Mouse (Mus musculus) midbrain, embryonic 10.5 days (tissue): ENCODE results near the gene Avil. TPM values are rescaled to one million over a fixed set of nuclear protein-coding genes. Genes with fewer than 3 reads are reported as not detected.

Experiments used
- DNase-seq: peaks from one replicate; pipeline ENCODE4 v3.0.0-alpha.2; 2017; ENCODE audit warnings: low spot score
- H3K27ac ChIP-seq: fragments of 300-500 bp; sonication (generic); replicated peaks from 2 replicates; pipeline ENCODE4 v1.5.1; 2016; ENCODE audit warnings: mild to moderate bottlenecking
- H3K27me3 ChIP-seq: fragments of 300-500 bp; sonication (generic); 2 replicates; pipeline ENCODE4 v1.6.1; 2016; ENCODE audit warnings: low read depth, mild to moderate bottlenecking; ENCODE audit not compliant: poor library complexity, severe bottlenecking
- H3K36me3 ChIP-seq: fragments of 300-500 bp; sonication (generic); 2 replicates; pipeline ENCODE4 v1.6.1; 2016; ENCODE audit warnings: mild to moderate bottlenecking, moderate library complexity
- H3K4me1 ChIP-seq: fragments of 300-500 bp; sonication (generic); 2 replicates; pipeline ENCODE4 v1.6.1; 2016
- H3K4me3 ChIP-seq: fragments of 300-500 bp; sonication (generic); 2 replicates; pipeline ENCODE4 v1.5.1; 2016; ENCODE audit warnings: mild to moderate bottlenecking, moderate library complexity
- H3K9me3 ChIP-seq: fragments of 300-500 bp; sonication (generic); replicated peaks from 2 replicates; pipeline ENCODE4 v1.6.1; 2016; ENCODE audit warnings: mild to moderate bottlenecking
- WGBS: fragments of 180-500 bp; shearing (Covaris S2); methylation state at CpG from one replicate; pipeline ENCODE4 v1.1.7; 2016; 5-methylcytosine and 5-hydroxymethylcytosine counted together
- polyA plus RNA-seq: library from polyadenylated mRNA; unstranded; fragments of >200 nt; fragmentation: Nextera tagmentation; extraction: Ambion mirVana; gene quantifications from 2 replicates; pipeline ENCODE4 v1.2.1, GENCODE M21; 2016

The Avil gene
- polyA plus RNA-seq, 1 experiment from 2014 or later = 0.36 TPM

GRCm38 (mm10) chr10:127042468-127043115 lies 42.1 kb downstream of the Avil start:
- DNase-seq = no peak
- H3K36me3 ChIP-seq = peaks cover 29% of the 10 kb centered on the region
- H3K27me3 ChIP-seq = peaks cover 28% of the 10 kb centered on the region
- 22% methylated on average over 5 of the region's 5 CpGs for WGBS
- no peaks in the 10 kb centered on the region for H3K9me3 ChIP-seq
- peak overlapping the region; percentile 89 for H3K27ac ChIP-seq
- peak overlapping the region; percentile 77 for H3K4me3 ChIP-seq
- peaks cover 32% of the 10 kb centered on the region for H3K4me1 ChIP-seq

GRCm38 (mm10) chr10:127043187-127043586 lies 42.7 kb downstream of the Avil start:
- Histone ChIP-seq H3K4me1 (peaks cover 30% of the 10 kb centered on the region), H3K27ac (no peak overlapping the region), H3K4me3 (peak overlapping the region; percentile 77; the same call in 1 of the 2 replicates), H3K36me3 (peaks cover 29% of the 10 kb centered on the region), H3K27me3 (peaks cover 34% of the 10 kb centered on the region), H3K9me3 (no peaks in the 10 kb centered on the region)
- 60% methylated on average over 6 of the region's 6 CpGs for WGBS
- DNase-seq = no peak

DNA sequence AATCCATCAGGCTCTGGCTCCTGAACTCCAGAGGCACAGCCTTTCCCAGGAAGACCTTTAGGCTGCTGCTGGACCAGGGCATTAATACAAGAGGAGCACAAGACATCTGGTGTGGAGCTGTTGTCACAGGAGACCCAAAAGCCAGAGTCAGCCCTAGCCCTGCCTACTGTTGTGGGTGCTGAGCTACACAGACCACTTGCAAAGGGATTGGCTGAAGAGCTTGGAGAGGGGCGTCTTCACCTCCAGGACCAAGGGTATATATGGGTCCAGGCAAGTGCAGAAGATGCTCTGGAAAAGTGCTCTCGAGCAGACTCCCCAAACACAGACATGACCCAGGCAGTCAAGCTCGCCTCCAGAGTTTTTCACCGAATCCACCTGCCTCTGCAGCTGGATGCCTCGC lies 47.4 kb downstream of the Avil start, which contains the start of gene Cyp27b1:
Cyp27b1 (plus strand) TSS at position 297 of the 400 bp plus-strand sequence.
- 25% methylated on average over 5 of the region's 5 CpGs for WGBS
- Histone ChIP-seq H3K4me1 (peaks cover 25% of the 10 kb centered on the region), H3K36me3 (peaks cover 29% of the 10 kb centered on the region), H3K27ac (no peak within 1 kb of the TSS), H3K4me3 (peak within 1 kb of the TSS; percentile 34), H3K9me3 (no peaks in the 10 kb centered on the region), H3K27me3 (peaks cover 60% of the 10 kb centered on the region)
- DNase-seq = no peak

- Histone ChIP-seq H3K4me1 (peaks cover 18% of the 10 kb centered on the region), H3K4me3 (peak overlapping the region; percentile 34), H3K27ac (no peak overlapping the region), H3K27me3 (peaks cover 60% of the 10 kb centered on the region), H3K36me3 (peaks cover 26% of the 10 kb centered on the region), H3K9me3 (no peaks in the 10 kb centered on the region)
- 6% methylated on average over 35 of the region's 35 CpGs for WGBS
- peak; percentile 30 for DNase-seq
Observed at GRCm38 (mm10) chr10:127048608-127049394, 48.3 kb downstream of the Avil start.

DNA sequence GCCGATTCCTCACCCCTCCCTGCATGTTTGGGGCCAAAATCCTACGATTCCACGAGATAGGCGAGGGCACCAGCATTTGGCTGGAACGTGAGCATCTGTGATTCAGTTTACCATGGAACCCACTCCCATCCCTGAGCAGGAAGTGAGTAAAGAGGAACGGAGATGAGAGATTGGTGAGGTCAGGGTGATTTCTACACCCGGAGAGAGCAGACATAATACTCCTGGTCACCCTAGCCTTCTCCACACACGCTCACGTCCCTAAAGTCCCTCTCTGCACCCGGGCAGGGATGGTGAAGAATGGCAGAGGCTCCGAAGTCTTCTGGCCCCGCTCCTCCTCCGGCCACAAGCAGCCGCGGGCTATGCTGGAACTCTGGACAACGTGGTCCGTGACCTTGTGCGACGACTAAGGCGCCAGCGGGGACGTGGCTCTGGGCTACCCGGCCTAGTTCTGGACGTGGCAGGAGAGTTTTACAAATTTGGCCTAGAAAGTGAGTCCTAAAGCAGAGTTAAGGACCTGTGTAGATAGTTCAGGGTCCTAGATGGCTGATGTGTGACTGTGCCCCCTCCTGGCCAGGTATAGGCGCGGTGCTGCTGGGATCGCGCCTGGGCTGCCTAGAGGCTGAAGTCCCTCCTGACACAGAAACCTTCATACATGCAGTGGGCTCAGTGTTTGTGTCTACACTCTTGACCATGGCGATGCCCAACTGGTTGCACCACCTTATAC lies 49.0 kb downstream of the Avil start:
- peaks cover 18% of the 10 kb centered on the region for H3K4me1 ChIP-seq
- peak overlapping the region; percentile 34 for H3K4me3 ChIP-seq
- no peak overlapping the region for H3K27ac ChIP-seq
- DNase-seq = peak; percentile 37
- H3K27me3 ChIP-seq = peaks cover 60% of the 10 kb centered on the region
- WGBS = 3% methylated on average over 29 of the region's 29 CpGs
- H3K9me3 ChIP-seq = no peaks in the 10 kb centered on the region
- peaks cover 27% of the 10 kb centered on the region for H3K36me3 ChIP-seq

DNA sequence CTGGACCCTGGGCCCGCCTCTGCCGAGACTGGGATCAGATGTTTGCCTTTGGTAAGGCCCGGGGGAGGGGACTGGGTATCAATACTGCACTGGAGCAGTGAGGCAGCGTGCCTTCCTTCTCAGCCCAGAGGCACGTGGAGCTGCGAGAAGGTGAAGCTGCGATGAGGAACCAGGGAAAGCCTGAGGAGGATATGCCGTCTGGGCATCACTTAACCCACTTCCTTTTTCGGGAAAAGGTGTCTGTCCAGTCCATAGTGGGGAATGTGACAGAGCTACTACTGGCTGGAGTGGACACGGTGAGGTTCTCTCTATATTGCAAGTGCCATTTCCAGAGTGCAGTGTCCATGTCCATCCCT lies 49.6 kb downstream of the Avil start:
- H3K36me3 ChIP-seq = peaks cover 27% of the 10 kb centered on the region
- no peak for DNase-seq
- H3K4me1 ChIP-seq = peaks cover 18% of the 10 kb centered on the region
- peak overlapping the region; percentile 34; the same call in 1 of the 2 replicates for H3K4me3 ChIP-seq
- H3K27ac ChIP-seq = no peak overlapping the region
- 17% methylated on average over 10 of the region's 10 CpGs for WGBS
- H3K27me3 ChIP-seq = peaks cover 60% of the 10 kb centered on the region
- H3K9me3 ChIP-seq = no peaks in the 10 kb centered on the region

GRCm38 (mm10) chr10:127054646-127055045 lies 54.1 kb downstream of the Avil start:
- Histone ChIP-seq H3K9me3 (no peaks in the 10 kb centered on the region), H3K27ac (no peak overlapping the region), H3K4me3 (no peak overlapping the region), H3K4me1 (peaks cover 31% of the 10 kb centered on the region), H3K27me3 (peaks cover 48% of the 10 kb centered on the region), H3K36me3 (peaks cover 45% of the 10 kb centered on the region)
- DNase-seq = no peak
- WGBS = 75% methylated on average over 4 of the region's 4 CpGs

DNA sequence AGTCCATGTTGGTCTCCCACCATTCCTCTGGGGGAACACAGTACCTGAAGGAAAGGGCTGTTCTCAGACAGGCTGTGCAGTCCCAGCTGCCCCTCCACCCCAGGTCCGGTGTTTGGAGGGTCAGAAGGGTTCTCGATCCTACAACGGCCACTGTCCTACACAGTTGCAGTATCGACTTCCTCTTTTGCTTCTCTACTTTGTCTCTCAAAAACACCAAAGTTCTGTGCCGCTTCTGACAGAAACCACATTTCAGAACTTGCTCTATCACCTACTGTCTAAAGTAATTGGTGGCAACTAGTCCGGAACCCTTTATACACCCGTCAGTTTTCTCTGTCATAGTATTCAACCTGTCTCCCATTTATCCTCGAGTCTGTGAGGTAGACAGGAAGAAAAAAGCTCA lies 54.9 kb downstream of the Avil start:
- H3K9me3 ChIP-seq = no peaks in the 10 kb centered on the region
- H3K36me3 ChIP-seq = peaks cover 45% of the 10 kb centered on the region
- WGBS = 94% methylated on average over 8 of the region's 8 CpGs
- no peak overlapping the region for H3K4me3 ChIP-seq
- DNase-seq = no peak
- peaks cover 43% of the 10 kb centered on the region for H3K27me3 ChIP-seq
- H3K4me1 ChIP-seq = peaks cover 35% of the 10 kb centered on the region
- H3K27ac ChIP-seq = no peak overlapping the region

GRCm38 (mm10) chr10:127056490-127056889 lies 56.0 kb downstream of the Avil start:
- Histone ChIP-seq H3K4me3 (no peak overlapping the region), H3K9me3 (no peaks in the 10 kb centered on the region), H3K36me3 (peaks cover 45% of the 10 kb centered on the region), H3K27ac (no peak overlapping the region), H3K4me1 (peaks cover 46% of the 10 kb centered on the region), H3K27me3 (peaks cover 43% of the 10 kb centered on the region)
- 90% methylated on average over 20 of the region's 20 CpGs for WGBS
- DNase-seq = no peak

DNA sequence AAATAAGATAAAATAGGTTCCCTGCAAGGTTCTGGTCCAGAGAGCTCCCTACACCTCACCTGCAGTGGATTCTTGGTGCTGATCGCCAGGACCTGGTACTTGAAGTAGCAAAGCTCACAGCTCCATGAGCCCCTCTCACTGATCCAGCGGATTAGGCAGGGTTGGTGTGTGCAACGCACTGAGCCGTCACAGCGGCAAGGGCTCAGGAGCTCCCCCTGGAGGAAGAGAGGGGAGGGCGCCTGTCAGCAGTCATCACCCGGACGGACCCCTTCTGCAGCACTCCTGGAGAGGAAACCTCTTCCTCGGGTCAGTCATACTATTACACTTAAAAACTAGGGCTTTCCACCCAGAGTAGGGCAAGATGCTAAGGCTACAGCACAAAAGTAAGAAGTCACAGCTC lies 57.7 kb downstream of the Avil start:
- no peaks in the 10 kb centered on the region for H3K9me3 ChIP-seq
- peaks cover 55% of the 10 kb centered on the region for H3K4me1 ChIP-seq
- H3K27ac ChIP-seq = peak overlapping the region; percentile 97; the same call in 1 of the 2 replicates
- H3K4me3 ChIP-seq = peak overlapping the region; percentile 99
- H3K27me3 ChIP-seq = peaks cover 36% of the 10 kb centered on the region
- WGBS = under 1% methylated on average over 9 of the region's 9 CpGs
- peaks cover 45% of the 10 kb centered on the region for H3K36me3 ChIP-seq
- DNase-seq = peak; percentile 89

DNA sequence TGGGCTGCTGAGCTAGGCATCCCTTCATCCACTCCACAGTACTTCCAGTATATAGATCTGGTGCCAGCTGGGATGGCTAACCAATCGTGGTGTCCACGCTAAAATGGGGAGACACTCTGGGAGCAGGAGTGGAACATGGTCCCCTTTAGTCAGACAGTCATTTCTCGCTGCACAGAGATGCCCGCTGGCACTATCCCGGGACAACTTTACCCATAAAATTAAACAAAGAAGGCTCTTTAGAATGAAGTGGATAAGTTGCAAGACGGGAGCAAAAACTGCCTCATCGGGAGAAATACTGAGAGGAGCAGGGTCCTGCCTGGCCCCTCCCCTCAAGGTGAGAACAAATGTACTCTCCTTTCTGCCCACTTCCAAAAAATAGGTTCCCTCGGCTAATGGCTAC lies 58.2 kb downstream of the Avil start:
- peaks cover 36% of the 10 kb centered on the region for H3K27me3 ChIP-seq
- H3K27ac ChIP-seq = peak overlapping the region; percentile 97
- H3K9me3 ChIP-seq = no peaks in the 10 kb centered on the region
- H3K36me3 ChIP-seq = peaks cover 42% of the 10 kb centered on the region
- WGBS = 8% methylated on average over 8 of the region's 8 CpGs
- peak overlapping the region; percentile 99 for H3K4me3 ChIP-seq
- no peak for DNase-seq
- peaks cover 55% of the 10 kb centered on the region for H3K4me1 ChIP-seq

GRCm38 (mm10) chr10:127059174-127059967 lies 58.9 kb downstream of the Avil start:
- peak overlapping the region; percentile 99 for H3K4me3 ChIP-seq
- WGBS = under 1% methylated on average over 87 of the region's 92 CpGs
- peaks cover 36% of the 10 kb centered on the region for H3K27me3 ChIP-seq
- H3K4me1 ChIP-seq = peaks cover 56% of the 10 kb centered on the region
- peak; percentile 69 for DNase-seq
- H3K27ac ChIP-seq = peak overlapping the region; percentile 97
- no peaks in the 10 kb centered on the region for H3K9me3 ChIP-seq
- peaks cover 37% of the 10 kb centered on the region for H3K36me3 ChIP-seq
